Mouse (Mus musculus): ENCODE measurements around the gene H60b. TPM values are rescaled to one million over a fixed set of nuclear protein-coding genes. Genes with fewer than 3 reads are reported as not detected.
A peak's percentile ranks its signal among the peaks of the same experiment; 100 is the strongest.
"Not testable (repeated sequence)": the region's sequence is repeated elsewhere in the genome, so short reads cannot be mapped to it uniquely, and the experiment has no call there.

Gene H60b
- total RNA-seq, 4 experiments from 2014 or later = not detected

DNA sequence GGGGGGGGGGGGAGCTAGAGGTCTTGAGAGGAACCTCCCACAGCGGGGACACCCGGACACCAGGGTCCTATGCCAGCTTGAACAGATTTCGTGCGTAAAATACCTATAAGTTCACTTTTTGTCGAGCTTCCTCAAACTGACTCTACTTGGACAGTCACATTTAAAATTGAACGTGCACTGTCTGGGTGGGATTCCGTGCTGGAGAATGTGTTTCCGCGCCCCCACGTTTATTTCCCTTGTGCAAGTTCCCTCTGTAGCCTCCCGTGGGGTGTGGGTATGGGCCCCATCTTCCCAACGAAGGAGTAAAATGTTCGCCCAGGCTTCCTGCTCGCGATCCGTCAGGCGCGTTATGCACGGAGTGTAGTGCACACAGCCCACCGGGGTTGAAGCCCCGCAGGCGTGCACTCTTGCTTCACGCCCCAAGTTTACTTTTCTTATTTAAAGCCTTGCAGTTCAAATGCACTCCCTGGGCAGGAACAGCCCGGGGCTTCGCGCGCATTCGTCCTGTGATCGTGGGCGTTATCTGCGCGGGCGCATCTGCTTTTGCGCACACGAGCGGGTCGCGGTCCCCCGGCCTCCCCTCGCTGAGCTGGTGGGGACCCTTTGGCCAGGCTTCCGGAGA lies 115.4 kb downstream of the H60b start:
- no peak for DNase-seq (ENCODE audit: low spot score)

DNA sequence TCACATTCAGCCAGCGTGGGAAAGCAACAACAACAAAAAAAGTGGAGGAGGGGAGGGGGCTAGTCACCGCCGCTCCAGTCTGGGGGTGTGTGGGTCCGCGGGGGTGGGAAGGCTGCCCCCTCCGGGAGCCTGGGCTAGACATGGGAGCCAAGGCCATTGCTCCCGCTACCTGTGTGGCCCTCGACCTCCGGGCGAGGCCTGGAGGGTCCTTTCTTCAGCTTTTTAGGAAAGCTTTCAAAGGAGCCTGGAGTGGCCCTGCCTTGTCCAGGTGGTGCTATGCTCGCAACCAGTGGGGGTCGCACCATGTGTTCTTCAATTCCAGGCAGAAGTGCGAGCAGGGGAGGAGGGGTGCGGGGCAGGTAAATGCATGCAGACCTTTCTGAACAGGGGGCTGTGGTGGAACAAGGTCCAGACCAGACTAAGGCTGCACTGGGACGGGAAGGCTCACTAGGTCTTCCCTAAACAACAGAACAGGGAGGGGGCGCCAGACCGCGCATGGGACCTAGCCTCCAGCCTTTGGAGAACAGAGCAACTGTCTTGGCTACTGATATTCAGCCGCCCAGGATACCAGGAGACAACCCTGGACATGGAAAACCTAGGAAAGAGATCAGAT lies 116.2 kb downstream of the H60b start:
- DNase-seq (ENCODE audit: low spot score) = no peak

DNA sequence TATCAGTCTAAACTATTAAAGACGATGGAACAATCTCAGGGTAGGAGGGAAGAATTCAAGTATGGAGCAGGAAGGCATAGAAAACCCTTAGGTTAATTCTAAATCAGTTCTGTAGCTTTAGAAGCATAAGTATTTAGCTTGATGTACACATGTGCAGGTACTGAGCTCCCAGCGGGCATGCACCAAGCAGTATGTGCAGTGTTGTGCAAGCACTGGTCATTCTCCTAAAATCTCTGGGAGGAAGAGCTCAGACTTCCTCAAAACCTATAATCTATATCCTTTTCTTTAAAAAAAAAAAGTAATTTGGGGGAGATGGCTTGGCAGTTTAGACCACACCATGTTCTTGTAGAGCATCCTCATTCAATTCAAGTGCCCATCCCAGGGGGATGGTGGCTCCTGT lies 120.1 kb downstream of the H60b start:
- DNase-seq (ENCODE audit: low spot score) = not testable (repeated sequence)

DNA sequence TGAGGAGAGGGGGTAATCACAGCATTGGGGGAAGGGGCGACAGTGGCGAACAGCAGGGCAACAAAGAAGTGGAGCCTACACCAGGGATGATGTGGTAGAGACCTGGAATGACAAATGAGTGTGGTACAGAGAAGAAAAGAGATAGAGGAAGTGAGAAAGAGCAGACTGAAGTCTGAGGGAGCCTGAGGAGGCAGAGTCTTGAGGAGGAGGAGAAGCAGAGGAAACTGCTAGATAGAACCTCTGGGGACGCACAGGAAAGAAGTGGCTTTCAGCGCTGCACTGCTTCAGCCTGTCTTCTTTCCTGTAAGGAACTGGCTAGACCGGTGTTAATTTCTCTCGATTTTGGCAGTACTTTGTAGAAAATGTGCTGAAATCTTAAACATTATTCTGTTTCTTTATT lies 124.4 kb downstream of the H60b start:
- DNase-seq (ENCODE audit: low spot score) = no peak

DNA sequence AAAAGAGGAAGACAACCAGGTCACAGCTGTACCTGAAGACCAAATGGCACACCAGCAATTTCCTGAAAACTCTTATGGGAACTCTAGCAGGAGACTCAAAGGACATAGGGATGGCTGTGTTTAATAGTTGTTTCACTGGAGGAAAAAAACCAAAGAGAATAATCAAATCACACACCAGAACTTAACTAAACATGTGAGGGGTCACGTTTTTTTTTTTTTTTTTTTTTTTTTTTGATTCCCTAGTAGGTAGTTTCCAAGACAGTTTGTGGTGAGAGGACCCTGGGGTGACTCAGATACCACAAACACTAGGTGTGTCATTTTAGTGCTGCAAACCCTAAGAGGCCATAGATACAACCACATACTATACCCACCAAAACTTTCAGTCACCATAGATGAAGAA lies 137.3 kb downstream of the H60b start:
- no peak for DNase-seq (ENCODE audit: low spot score)

DNA sequence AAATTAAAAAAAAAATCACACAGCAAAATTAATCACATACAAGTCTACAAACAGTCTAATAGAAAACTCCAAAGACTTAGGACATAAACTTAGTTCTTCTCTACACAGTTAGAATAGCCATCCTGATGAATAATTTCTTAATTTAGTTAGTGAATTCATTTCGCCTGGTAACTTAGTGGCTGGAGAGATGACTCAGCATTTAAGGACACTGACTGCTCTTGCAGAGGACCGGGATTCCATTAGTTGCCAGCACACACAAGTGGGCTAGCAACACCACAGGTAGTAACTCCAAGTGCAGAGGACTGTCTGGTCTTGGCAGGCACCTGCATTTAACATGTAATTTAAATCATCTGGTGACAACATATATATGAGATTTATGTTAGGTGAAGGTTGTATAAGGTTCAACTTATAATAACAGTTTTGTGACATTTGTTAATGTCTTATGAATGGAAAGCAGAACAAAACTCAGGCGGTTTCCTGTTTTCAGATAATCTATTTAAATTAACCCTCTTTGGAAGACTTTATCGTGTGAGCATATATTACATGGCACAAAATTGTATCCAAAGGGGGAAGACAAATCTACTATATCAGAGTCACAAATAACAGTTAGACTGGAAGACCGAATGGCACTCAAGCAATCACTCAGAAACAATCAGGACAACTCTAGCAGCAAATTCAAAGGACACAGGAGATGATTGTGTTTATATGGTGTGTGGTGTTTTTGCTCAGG lies 138.8 kb downstream of the H60b start:
- no peak for DNase-seq (ENCODE audit: low spot score)

DNA sequence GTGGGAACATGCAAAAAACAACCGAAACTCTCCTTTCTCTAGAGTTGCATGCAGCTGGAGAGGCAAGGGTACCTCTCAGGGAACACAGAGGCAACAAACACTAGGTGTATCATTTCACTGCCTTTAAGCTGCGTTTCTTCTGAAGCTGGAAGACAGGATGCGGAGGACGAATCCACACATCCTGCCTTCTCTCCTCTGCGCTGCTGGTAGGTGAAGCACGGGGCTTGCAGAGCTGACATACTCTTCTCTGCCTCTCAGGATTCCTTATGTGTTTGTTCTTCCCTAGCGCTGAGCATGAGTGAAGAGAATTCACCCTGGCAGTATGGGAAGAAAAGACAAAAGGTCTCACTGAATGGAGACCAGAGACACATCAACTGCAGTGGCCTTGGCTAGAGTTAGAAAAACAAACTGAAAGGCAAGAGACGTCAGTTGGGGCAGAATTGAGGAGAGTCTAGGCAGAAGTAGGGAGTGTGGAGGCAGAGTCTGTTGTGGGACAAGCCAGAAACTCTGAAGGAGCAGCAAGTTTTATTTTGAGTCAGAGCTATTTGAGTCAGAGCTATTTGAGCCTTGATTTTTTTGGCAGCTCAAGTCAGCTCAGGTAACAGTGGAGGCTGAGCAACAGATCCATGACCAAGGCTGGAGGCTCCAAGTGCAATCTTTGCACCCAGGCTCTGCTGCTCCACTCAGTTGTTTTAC lies 139.5 kb downstream of the H60b start:
- no peak for DNase-seq (ENCODE audit: low spot score)

DNA sequence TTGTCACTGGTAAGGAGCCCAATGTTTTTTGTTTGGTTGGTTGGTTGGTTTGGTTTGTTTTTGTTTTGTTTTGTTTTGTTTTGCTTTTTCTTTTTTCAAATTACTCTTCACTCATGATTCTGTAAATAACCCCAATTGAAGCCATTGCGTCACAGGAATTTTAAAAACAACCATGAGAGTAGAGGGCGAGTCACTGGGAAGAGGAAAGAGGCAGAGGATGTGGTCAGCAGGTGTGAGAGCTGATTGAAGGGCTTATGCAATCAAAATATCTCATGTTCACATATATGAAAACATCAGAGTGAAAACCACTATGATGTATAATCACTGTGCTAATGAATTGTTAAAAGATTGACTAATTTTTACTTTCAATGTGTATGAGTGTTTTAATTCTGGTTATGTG lies 140.9 kb downstream of the H60b start:
- DNase-seq (ENCODE audit: low spot score) = no peak

DNA sequence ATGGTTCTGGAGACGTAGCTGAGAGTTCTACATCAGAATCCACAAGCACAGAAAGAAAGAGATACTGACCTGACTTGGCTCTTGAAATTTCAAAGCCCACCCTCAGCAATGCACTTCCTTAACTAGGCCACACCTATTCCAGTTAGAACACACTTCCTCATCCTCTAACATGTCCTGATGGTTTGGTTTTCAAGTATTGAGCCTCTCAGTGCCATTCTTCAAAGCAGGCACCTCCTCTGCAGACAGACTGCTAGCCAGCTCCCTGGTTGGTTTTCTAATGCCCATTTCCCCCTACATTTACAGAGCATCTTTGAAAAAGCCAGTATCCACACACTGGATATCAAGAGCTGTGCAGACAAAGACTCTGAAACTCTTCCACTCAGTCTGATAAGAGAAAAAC lies 143.3 kb downstream of the H60b start:
- no peak for DNase-seq (ENCODE audit: low spot score)

DNA sequence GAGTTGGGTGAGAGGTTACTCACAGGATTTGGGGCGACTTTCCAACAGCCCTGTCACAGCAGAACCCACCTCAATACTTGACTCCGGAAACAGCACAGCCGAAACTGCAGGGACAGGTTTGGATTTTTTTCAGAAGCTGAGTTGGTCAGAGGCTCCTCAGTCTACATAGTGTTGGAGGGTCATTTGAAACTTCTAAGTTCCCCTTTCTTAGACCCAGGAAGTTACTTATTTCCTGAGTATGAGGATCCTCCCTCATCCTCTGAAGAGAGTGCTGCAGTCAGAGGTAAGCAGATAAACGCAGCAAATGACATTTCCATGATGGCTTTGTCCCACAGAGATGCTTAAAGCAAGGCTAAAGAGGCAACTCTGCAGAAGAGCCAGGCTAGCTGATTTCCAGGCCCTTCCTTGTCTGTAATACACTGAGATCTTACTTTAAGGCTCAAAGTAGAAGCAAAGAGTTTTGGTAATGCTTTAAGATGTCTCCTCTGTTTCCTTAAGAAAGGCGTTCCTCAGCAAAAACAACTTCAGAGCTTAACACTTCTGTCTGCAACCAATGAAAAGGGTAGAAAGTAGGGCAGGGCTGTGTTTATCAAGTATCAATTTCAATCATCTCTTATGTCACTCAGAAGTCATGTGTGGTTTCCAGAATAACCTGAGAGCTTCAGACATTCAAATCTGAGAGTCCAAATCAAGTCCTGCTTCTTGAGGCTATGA lies 144.1 kb downstream of the H60b start:
- DNase-seq (ENCODE audit: low spot score) = peak; percentile 1

DNA sequence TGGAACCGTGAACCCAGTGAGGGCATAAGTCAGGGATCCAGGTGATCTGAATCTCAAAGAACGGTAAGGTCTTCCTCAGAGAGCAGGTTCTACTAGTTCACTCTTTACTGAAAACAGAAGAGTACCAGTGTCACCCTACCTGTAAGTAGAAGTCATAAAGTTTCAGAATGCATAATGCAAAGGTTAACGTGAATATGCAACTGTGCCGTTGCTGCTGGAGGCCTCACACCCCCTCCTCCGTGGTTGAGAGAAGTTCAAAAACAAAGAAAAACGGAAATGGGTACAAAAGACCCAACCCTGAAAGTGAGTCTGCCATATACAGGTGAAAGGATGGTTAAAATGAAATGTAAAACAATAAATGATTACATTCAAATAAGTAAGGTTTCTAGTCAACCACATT lies 145.3 kb downstream of the H60b start:
- DNase-seq (ENCODE audit: low spot score) = no peak

DNA sequence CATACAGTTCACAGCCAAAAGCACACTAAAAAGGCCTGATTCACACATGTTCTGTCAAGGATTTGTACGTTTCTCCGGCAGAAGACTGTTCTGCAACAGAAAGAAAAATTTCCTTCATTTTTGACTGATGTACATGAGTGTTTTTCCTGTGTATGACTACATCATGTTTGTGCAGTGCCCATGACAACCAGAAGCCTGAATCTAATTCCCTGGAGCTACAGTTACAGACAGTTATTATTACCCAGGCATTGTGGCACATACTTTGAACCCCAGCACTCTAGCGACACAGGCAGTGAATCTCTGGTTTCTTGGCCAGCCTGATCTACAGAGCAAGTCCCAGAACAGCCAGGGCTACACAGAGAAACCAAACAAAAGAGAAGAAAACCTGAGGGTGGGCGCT lies 147.4 kb downstream of the H60b start:
- no peak for DNase-seq (ENCODE audit: low spot score)

DNA sequence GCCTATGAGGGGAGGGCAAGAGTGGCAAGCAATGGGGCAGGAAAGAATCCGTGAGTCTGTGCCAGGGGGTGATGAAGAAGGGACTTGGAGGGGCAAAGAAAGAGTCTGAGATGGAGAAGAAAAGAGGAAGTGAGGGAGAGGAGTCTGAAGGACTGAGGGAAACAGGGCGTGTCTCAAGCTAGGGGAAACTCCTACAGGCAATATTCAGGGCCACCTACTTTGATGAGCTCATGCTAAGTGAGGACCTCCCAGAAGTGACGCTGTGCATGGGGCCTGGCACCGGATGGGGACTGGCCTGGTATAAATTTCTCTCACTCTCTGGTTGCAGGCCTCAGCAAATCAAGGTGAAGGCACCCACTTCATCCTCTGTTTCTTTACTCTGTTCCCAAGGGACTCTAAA lies 148.1 kb downstream of the H60b start:
- no peak for DNase-seq (ENCODE audit: low spot score)

DNA sequence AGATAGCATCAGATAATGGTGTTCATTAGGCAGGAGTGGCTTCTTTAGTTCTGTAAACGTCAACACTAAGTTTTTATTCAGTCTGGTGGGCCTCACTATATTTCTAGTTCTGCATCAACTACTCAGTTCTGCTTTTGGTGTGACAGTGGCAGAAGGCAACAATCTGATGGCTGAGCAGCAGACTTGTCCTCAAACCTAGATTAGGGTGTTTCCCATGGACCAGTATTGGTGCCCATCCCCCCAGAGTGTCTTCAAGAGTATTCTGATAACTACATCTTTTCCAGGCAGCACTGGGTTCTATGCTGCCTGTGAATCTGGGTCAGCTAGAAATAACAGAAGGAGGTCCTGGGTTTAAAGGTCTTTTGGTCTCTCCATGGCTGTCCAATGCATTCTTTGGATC lies 149.8 kb downstream of the H60b start:
- no peak for DNase-seq (ENCODE audit: low spot score)

DNA sequence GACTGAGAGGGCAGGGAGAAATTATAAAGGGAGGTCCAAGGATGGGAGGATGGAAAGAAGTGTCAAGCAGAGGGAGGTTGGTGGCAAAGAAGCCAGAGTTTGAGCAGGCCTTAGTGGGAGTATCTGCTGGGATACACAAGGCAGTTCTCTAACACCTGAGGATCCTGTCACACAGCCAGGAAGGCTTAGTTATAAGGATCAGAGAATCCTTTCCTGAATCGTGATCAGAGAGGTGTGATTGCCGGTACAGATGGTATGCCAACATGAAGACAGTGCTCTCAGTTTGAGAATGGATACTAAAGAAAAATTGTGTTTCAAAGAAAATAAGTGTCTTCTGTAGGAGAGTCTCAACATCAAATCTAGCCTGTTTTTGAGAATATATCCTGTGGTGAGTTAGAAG lies 164.5 kb downstream of the H60b start:
- DNase-seq (ENCODE audit: low spot score) = no peak

Other genes starting within 250 kb of the H60b start
- gene 4930444G20Rik, start 90.5 kb upstream of the H60b start, total RNA-seq (2022) = not detected
- gene E030030I06Rik, start 9.3 kb upstream of the H60b start, total RNA-seq (2022) = 1 to 10 TPM in 2 of 4 experiments, under 1 TPM in 2; 0.22 to 1.7 (median 1.1) TPM
- not detected for gene Raet1e, start within 50 bp of the H60b start, total RNA-seq (2022)
- not detected for gene Raet1d, start 202.0 kb downstream of the H60b start, total RNA-seq (2022)

All from heart, adult 8-10 months (tissue).